Mouse (Mus musculus) megakaryocyte, embryonic 14.5 days (primary cell): Measurements from ENCODE around the gene Gba2.

Source experiments
- FLI1 ChIP-seq: IDR thresholded peaks from 2 replicates; pipeline ENCODE4 v1.6.1; 2012; ENCODE audit warnings: low read length, inconsistent platforms, mixed read lengths
- GATA1 ChIP-seq: IDR thresholded peaks from 3 replicates; pipeline ENCODE4 v1.6.1; 2012; ENCODE audit warnings: mixed read lengths, low read length, inconsistent platforms, borderline replicate concordance

GRCm38 (mm10) chr4:43587681-43588080, 9.0 kb upstream of the Gba2 start:
- TF ChIP-seq GATA1 (no peak; the same call in 2 of the 3 replicates), FLI1 (no peak)
